Mouse (Mus musculus) kidney, adult 2 months (tissue): ENCODE measurements around the gene Dynlt1f.
"Not testable (repeated sequence)": the region's sequence is repeated elsewhere in the genome, so short reads cannot be mapped to it uniquely, and the experiment has no call there.

Experiments used
- CTCF ChIP-seq: fragments of 200-500 bp; conservative IDR thresholded peaks from 2 replicates; pipeline ENCODE4 v1.5.1; 2011; ENCODE audit warnings: low read depth, mild to moderate bottlenecking, control low read depth, low read length, moderate library complexity, mixed read lengths; ENCODE audit not compliant: insufficient read depth, insufficient read length
- POLR2A ChIP-seq: fragments of 200-500 bp; IDR thresholded peaks from one replicate; pipeline ENCODE4 v1.6.1; 2011; ENCODE audit warnings: low read depth, low read length, control low read depth

DNA sequence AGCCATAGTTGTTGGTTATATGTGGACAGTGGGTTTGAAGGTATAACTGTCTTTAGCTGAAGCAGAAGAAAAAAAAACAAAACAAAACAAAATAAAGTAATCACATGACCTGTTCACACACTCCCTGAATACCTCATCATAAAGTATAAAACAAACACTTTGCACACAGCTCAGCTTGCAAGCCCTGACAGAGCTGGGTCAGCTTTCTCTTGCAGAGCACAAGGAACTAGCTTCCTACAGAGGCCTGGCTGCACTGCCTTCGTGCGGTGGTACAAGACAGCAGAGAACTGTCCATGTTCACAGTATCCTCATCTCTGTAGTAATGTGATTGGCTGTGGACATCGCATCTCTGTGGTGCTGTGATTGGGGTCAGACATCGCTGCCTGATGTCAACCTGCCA lies 25.3 kb downstream of the Dynlt1f start:
- not testable (repeated sequence) for TF ChIP-seq POLR2A, CTCF
